Comparison of ENCODE assay signal across 11 mouse cellular contexts in the genomic region with DNA sequence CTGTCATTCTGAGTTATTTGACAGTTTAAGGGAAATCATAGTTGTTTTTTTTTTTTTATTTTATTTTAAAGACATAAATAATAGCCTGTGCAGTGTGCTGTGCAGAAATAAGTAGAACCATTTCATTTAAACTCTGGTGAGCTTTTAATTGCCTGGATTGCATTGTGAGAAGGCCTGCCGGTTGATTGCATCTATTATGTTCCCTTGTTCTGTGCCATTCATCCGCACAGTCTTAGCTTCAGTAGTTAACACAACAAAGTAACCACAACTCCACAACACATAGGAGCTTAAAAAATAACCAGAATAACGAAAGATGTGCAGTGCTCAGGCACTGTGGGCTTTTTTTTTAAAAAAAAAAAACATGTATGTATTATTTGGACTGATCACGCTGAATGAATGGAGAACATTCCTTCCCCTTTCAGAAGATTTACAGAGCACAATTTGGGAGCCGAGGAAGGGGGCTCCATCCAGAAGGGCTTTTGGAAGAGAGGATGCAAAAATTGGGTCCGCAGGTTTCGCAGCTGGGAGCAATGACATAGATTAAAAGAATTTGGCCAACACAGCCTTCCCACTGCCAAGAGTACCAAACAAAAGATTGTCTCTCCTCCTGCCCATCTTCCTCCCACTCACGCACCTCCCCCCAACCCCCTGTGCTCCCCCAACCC.
DNase-seq lines count a peak whose midpoint lies in the region; ATAC-seq lines count a peak whose summit lies in the region.
"Had no signal": no experiment of that assay in that cellular context is flagged by ENCODE, and none has a peak within 500 bp of the region (broad histone marks: within the 10 kb centered on the region; RNA-seq: fewer than 3 reads in every experiment).

No protein-coding gene starts in this region.

- ATAC-seq in lung, embryonic 15.5 days (ENCODE audit: borderline replicate concordance, extremely low read depth, low FRiP score, low TSS enrichment), result peak; percentile 2; the same call in 1 of the 2 replicates
- ATAC-seq in forebrain, embryonic 13.5 days, result peak; percentile 54
- ATAC-seq in limb, embryonic 12.5 days (ENCODE audit: insufficient number of reproducible peaks, insufficient read depth, low FRiP score, low TSS enrichment, low read depth), result no peak
- ATAC-seq in stomach, embryonic 15.5 days (ENCODE audit: insufficient read depth, low FRiP score, low read depth), result no peak

- no peak overlapping the region for H3K27ac ChIP-seq in lung, embryonic 15.5 days
- peak overlapping the region; percentile 97 for H3K27ac ChIP-seq in forebrain, embryonic 13.5 days
- H3K27ac ChIP-seq in limb, embryonic 12.5 days, result no peak overlapping the region
- no peak overlapping the region for H3K27ac ChIP-seq in stomach, embryonic 15.5 days

- H3K36me3 ChIP-seq in lung, embryonic 15.5 days, result no peaks in the 10 kb centered on the region
- peaks cover 4% of the 10 kb centered on the region; the same call in 1 of the 2 replicates for H3K36me3 ChIP-seq in forebrain, embryonic 13.5 days (ENCODE audit: poor library complexity, severe bottlenecking)
- H3K36me3 ChIP-seq in limb, embryonic 12.5 days, result no peaks in the 10 kb centered on the region
- H3K36me3 ChIP-seq in stomach, embryonic 15.5 days, result no peaks in the 10 kb centered on the region

- peak overlapping the region; percentile 76 for H3K4me2 ChIP-seq in lung, embryonic 15.5 days
- H3K4me2 ChIP-seq in forebrain, embryonic 13.5 days, result peak overlapping the region; percentile 78
- peak overlapping the region; percentile 67 for H3K4me2 ChIP-seq in limb, embryonic 12.5 days
- H3K4me2 ChIP-seq in stomach, embryonic 15.5 days, result peak overlapping the region; percentile 75; the same call in 1 of the 2 replicates

- H3K4me3 ChIP-seq in lung, embryonic 15.5 days, result no peak overlapping the region
- H3K4me3 ChIP-seq in forebrain, embryonic 13.5 days, result peak overlapping the region; percentile 55
- H3K4me3 ChIP-seq in limb, embryonic 12.5 days (replicated peaks), result peak overlapping the region; percentile 42
- H3K4me3 ChIP-seq in stomach, embryonic 15.5 days (replicated peaks), result peak overlapping the region; percentile 37; the same call in 1 of the 2 replicates
- H3K4me3 ChIP-seq: erythroblast, embryonic 14.5 days had no signal

- H3K4me1 ChIP-seq in lung, embryonic 15.5 days, result peaks cover 27% of the 10 kb centered on the region
- peaks cover 67% of the 10 kb centered on the region for H3K4me1 ChIP-seq in forebrain, embryonic 13.5 days
- peaks cover 26% of the 10 kb centered on the region for H3K4me1 ChIP-seq in limb, embryonic 12.5 days (replicated peaks)
- H3K4me1 ChIP-seq in stomach, embryonic 15.5 days, result no peaks in the 10 kb centered on the region; the same call in 1 of the 2 replicates

- WGBS in lung, embryonic 15.5 days, result 47% methylated on average over 8 of the region's 8 CpGs
- WGBS in forebrain, embryonic 13.5 days, result 4% methylated on average over 8 of the region's 8 CpGs
- WGBS in limb, embryonic 12.5 days, result 42% methylated on average over 8 of the region's 8 CpGs
- 60% methylated on average over 8 of the region's 8 CpGs for WGBS in stomach, embryonic 15.5 days

- H3K9ac ChIP-seq in lung, embryonic 15.5 days, result no peak overlapping the region
- H3K9ac ChIP-seq in forebrain, embryonic 13.5 days, result peak overlapping the region; percentile 80
- H3K9ac ChIP-seq in limb, embryonic 12.5 days (replicated peaks), result no peak overlapping the region; the same call in 1 of the 2 replicates
- no peak overlapping the region for H3K9ac ChIP-seq in stomach, embryonic 15.5 days

- H3K27me3 ChIP-seq in lung, embryonic 15.5 days, result peaks cover 7% of the 10 kb centered on the region
- no peaks in the 10 kb centered on the region for H3K27me3 ChIP-seq in forebrain, embryonic 13.5 days
- H3K27me3 ChIP-seq in limb, embryonic 12.5 days, result peaks cover 37% of the 10 kb centered on the region
- H3K27me3 ChIP-seq in stomach, embryonic 15.5 days (replicated peaks), result no peaks in the 10 kb centered on the region

- no peak for DNase-seq in lung, postnatal 4 days
- DNase-seq in adrenal gland, postnatal 14 days, result no peak
- no peak for DNase-seq in yolk sac, embryonic 10.5 days (ENCODE audit: low spot score)
- DNase-seq: lung, postnatal 36 days; right cerebral cortex, adult 18-20 months; thymus, postnatal 25 days had no signal

- H3K9me3 ChIP-seq in lung, embryonic 15.5 days, result no peaks in the 10 kb centered on the region
- no peaks in the 10 kb centered on the region for H3K9me3 ChIP-seq in forebrain, embryonic 13.5 days (replicated peaks)
- H3K9me3 ChIP-seq in limb, embryonic 12.5 days, result no peaks in the 10 kb centered on the region
- no peaks in the 10 kb centered on the region for H3K9me3 ChIP-seq in stomach, embryonic 15.5 days

Comparison
In these comparisons a context has a peak if more than half of its experiments do, and no peak if none do; other contexts are left out.
1. ATAC-seq: peak in lung, embryonic 15.5 days (single experiment) and forebrain, embryonic 13.5 days (single experiment); none in limb, embryonic 12.5 days (single experiment) and stomach, embryonic 15.5 days (single experiment).
2. Peak in every context shown above with its lines, with median percentiles within 50 percentile points of each other: H3K4me2 ChIP-seq.